Mouse (Mus musculus) hindbrain, postnatal 0 days (tissue): Measurements from ENCODE around the gene B9d2. TPM values are rescaled to one million over a fixed set of nuclear protein-coding genes. Genes with fewer than 3 reads are reported as not detected.

Experiments used
- ATAC-seq: fragments of 200-750 bp; cut with Nextera tagmentation; 2 replicates; pipeline ENCODE4 v1.8.0; 2017; ENCODE audit warnings: mild to moderate bottlenecking, moderate TSS enrichment, moderate library complexity
- DNase-seq: peaks from one replicate; pipeline ENCODE4 v3.0.0-alpha.2; 2015; ENCODE audit warnings: low spot score
- H3K27ac ChIP-seq: fragments of 300-500 bp; sonication (generic); 2 replicates; pipeline ENCODE4 v1.5.1; 2014; ENCODE audit warnings: mild to moderate bottlenecking
- H3K27me3 ChIP-seq: fragments of 300-500 bp; sonication (generic); 2 replicates; pipeline ENCODE4 v1.6.1; 2014; ENCODE audit warnings: low read length, mixed read lengths; ENCODE audit not compliant: insufficient read depth
- H3K36me3 ChIP-seq: fragments of 300-500 bp; sonication (generic); 2 replicates; pipeline ENCODE4 v1.6.1; 2014; ENCODE audit warnings: low read length, mixed read lengths; ENCODE audit not compliant: insufficient read depth
- H3K4me1 ChIP-seq: fragments of 300-500 bp; sonication (generic); 2 replicates; pipeline ENCODE4 v1.6.1; 2014; ENCODE audit warnings: antibody characterized with exemption, low read length, mixed read lengths; ENCODE audit not compliant: insufficient read depth
- H3K4me2 ChIP-seq: fragments of 300-500 bp; sonication (generic); 2 replicates; pipeline ENCODE4 v1.6.1; 2014; ENCODE audit warnings: low read depth, mild to moderate bottlenecking, low read length, moderate library complexity, mixed read lengths
- H3K4me3 ChIP-seq: fragments of 300-500 bp; sonication (generic); 2 replicates; pipeline ENCODE4 v1.5.1; 2014; ENCODE audit warnings: low read length
- H3K9ac ChIP-seq: fragments of 300-500 bp; sonication (generic); replicated peaks from 2 replicates; pipeline ENCODE4 v1.6.1; 2014; ENCODE audit warnings: mild to moderate bottlenecking, low read length, moderate library complexity, mixed read lengths
- H3K9me3 ChIP-seq: fragments of 300-500 bp; sonication (generic); 2 replicates; pipeline ENCODE4 v1.6.1; 2016; ENCODE audit warnings: low read length, mixed read lengths
- CTCF ChIP-seq: IDR thresholded peaks from 2 replicates; pipeline ENCODE4 v1.5.1; 2016; ENCODE audit warnings: antibody characterized with exemption, control low read depth, low read depth
- WGBS: fragments of 180-500 bp; shearing (Covaris S2); extraction: QIAGEN DNeasy Blood & Tissue Kit; methylation state at CpG from one replicate; pipeline ENCODE4 v1.1.7; 2014; 5-methylcytosine and 5-hydroxymethylcytosine counted together
- polyA plus RNA-seq: library from polyadenylated mRNA; unstranded; fragments of >200 nt; fragmentation: Nextera tagmentation; extraction: Ambion mirVana; gene quantifications from 2 replicates; pipeline ENCODE4 v1.2.1, GENCODE M21; 2015
- total RNA-seq: library from RNA; depleted of rRNA; stranded (reverse); fragments of >200 nt; gene quantifications from 2 replicates; pipeline ENCODE4 v1.2.3, GENCODE M21; 2014

B9d2 gene
- total and polyA plus RNA-seq, 2 experiments from 2014 or later: 51.3 to 55.6 TPM

DNA sequence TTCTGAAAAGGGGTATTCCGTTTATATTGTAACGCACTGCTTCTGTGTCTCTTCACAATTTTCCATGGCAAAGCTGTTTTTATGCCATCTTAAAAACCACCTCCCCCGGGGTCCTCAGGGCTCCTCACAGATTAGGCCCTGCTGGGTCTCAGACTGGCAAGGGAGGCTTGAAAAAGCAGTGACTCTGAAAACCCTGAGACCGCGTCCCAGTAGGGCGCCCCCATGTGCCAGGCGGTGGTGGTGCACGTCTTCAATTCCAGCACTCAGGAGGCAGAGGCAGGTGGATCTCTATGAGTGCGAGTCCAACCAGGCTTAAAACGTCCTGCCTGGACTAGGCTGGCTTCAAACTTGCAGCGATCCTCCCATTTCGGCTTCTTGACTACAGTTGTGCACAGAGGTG lies 20.2 kb downstream of the B9d2 start:
- Histone ChIP-seq H3K9ac (no peak overlapping the region), H3K27me3 (no peaks in the 10 kb centered on the region), H3K4me2 (no peak overlapping the region), H3K4me3 (no peak overlapping the region), H3K9me3 (no peaks in the 10 kb centered on the region), H3K27ac (no peak overlapping the region), H3K4me1 (0 out of 2 replicates have a peak, but pooled peaks cover 3% of the 10 kb centered on the region), H3K36me3 (no peaks in the 10 kb centered on the region)
- ATAC-seq (no peak), DNase-seq (no peak)
- 75% methylated on average over 12 of the region's 12 CpGs for WGBS
- 0 out of 2 replicates have a peak, but pooled peaks have one; percentile 14 for TF ChIP-seq CTCF

DNA sequence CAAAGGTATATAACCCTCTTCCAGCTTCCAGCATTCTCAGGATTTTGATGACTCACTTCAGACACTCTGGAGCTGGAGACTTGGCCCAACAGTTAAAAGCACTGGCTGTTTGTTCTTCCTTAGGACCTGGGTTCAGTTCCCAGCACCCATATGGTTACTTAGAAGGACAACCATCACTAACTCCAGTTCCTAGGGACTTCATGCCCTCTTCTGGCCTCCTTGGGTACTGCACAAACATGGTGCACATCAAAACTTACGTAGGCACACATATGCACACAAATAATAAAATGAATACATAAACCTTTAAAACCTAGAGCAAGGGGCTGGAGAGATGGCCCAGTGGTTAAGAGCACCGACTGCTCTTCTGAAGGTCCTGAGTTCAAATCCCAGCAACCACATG lies 21.8 kb downstream of the B9d2 start:
- H3K4me3 ChIP-seq: no peak overlapping the region
- no peaks in the 10 kb centered on the region for H3K9me3 ChIP-seq
- H3K4me1 ChIP-seq: 0 out of 2 replicates have a peak, but pooled peaks cover 3% of the 10 kb centered on the region
- H3K36me3 ChIP-seq: no peaks in the 10 kb centered on the region
- no peak overlapping the region for H3K9ac ChIP-seq
- WGBS: 98% methylated on average over 2 of the region's 2 CpGs
- ATAC-seq (no peak), DNase-seq (no peak)
- no peak overlapping the region for H3K27ac ChIP-seq
- H3K27me3 ChIP-seq: no peaks in the 10 kb centered on the region
- peak; percentile 17; the same call in 1 of the 2 replicates for TF ChIP-seq CTCF
- no peak overlapping the region for H3K4me2 ChIP-seq

DNA sequence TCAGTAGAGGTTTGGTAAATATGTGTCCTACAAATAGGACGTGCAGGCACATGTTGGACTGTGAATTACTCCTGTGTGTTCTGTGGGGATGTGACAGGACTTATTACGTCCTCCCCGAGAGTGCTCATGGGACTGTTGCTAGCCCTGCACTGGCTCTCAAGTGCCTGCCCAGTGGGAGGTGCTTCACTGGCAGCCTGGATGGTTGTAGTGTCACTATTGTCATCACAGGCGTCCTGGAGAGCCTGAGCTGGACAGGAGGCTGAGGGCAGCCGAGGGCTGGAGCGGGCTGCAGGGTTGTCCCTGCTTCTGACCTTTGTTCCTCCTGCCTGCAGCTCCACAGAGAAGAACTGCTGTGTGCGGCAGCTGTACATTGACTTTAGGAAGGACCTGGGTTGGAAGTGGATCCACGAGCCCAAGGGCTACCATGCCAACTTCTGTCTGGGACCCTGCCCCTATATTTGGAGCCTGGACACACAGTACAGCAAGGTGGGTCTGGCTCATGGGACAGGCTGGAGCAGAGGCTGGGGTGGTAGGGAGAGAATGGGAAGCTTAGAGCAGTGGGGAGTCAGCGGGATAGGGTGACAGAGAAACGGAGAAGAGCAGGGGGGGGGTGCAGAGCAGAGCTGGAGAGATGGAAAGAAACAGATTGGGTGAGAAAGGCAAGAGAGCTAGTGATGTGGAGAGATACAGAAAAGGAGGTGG lies 23.4 kb downstream of the B9d2 start:
- peak; percentile 30; the same call in 1 of the 2 replicates for ATAC-seq
- Histone ChIP-seq H3K36me3 (no peaks in the 10 kb centered on the region), H3K4me1 (0 out of 2 replicates have a peak, but pooled peaks cover 3% of the 10 kb centered on the region), H3K9ac (no peak overlapping the region), H3K27me3 (no peaks in the 10 kb centered on the region), H3K4me2 (peak overlapping the region; percentile 63; the same call in 1 of the 2 replicates), H3K4me3 (no peak overlapping the region), H3K27ac (no peak overlapping the region), H3K9me3 (no peaks in the 10 kb centered on the region)
- no peak for TF ChIP-seq CTCF
- 17% methylated on average over 10 of the region's 10 CpGs for WGBS
- no peak for DNase-seq

DNA sequence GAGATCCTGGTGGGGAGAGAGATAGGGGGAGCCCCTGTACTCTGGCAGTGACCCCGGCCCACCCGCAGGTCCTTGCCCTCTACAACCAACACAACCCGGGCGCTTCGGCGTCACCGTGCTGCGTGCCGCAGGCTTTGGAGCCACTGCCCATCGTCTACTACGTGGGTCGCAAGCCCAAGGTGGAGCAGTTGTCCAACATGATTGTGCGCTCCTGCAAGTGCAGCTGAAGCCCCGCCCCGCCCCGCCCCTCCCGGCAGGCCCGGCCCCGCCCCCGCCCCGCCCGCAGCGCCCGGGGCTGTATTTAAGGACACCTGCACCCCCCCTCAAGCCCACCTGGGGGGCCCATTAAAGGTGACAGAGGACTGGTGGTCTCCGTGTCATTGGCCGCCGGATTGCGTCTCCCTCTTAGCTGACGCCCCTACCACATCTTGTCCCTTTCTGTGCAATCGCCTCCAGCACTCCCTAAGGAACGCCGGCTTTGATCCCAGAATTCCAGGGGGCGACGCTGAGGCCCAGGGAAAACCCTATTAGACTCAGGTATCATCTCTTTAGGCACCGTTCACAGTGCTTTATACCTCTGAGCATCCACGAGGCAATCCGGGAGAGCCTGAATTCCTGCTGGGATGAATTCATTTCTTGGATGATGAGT lies 24.3 kb downstream of the B9d2 start:
- ATAC-seq (peak; percentile 48; the same call in 1 of the 2 replicates), DNase-seq (peak; percentile 25)
- peaks cover 4% of the 10 kb centered on the region; the same call in 1 of the 2 replicates for H3K4me1 ChIP-seq
- no peak overlapping the region for H3K27ac ChIP-seq
- peak overlapping the region; percentile 63 for H3K4me2 ChIP-seq
- no peaks in the 10 kb centered on the region for H3K27me3 ChIP-seq
- TF ChIP-seq CTCF: no peak
- WGBS: 7% methylated on average over 34 of the region's 37 CpGs
- H3K4me3 ChIP-seq: peak overlapping the region; percentile 29
- peak overlapping the region; percentile 18; the same call in 1 of the 2 replicates for H3K9ac ChIP-seq
- H3K36me3 ChIP-seq: no peaks in the 10 kb centered on the region
- no peaks in the 10 kb centered on the region for H3K9me3 ChIP-seq

DNA sequence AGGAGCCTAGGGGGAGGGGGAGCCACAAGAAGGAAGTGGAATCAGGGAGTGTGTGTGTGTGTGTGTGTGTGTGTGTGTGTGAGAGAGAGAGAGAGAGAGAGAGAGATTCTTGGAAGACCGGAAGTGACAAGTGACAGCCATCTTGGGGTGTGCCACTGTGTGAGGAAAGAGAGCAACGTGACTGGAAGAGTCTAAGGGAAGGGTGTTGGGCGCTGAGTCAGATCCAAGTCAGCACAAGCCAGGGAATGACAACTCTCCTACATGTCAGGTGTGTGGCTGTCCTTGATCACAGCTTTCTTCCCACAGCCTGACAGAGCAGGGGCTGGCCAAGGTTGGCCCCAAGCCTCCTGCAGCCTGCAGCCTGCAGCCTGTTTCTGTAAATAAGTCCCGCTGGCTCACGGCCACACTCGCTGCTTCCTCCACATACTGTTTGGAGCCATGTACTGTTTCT lies 25.2 kb downstream of the B9d2 start:
- Histone ChIP-seq H3K27me3 (no peaks in the 10 kb centered on the region), H3K4me1 (peaks cover 14% of the 10 kb centered on the region), H3K4me3 (no peak overlapping the region), H3K36me3 (no peaks in the 10 kb centered on the region), H3K9me3 (no peaks in the 10 kb centered on the region), H3K9ac (no peak overlapping the region), H3K27ac (no peak overlapping the region), H3K4me2 (no peak overlapping the region)
- ATAC-seq (no peak), DNase-seq (no peak)
- no peak for TF ChIP-seq CTCF
- 52% methylated on average over 6 of the region's 6 CpGs for WGBS

DNA sequence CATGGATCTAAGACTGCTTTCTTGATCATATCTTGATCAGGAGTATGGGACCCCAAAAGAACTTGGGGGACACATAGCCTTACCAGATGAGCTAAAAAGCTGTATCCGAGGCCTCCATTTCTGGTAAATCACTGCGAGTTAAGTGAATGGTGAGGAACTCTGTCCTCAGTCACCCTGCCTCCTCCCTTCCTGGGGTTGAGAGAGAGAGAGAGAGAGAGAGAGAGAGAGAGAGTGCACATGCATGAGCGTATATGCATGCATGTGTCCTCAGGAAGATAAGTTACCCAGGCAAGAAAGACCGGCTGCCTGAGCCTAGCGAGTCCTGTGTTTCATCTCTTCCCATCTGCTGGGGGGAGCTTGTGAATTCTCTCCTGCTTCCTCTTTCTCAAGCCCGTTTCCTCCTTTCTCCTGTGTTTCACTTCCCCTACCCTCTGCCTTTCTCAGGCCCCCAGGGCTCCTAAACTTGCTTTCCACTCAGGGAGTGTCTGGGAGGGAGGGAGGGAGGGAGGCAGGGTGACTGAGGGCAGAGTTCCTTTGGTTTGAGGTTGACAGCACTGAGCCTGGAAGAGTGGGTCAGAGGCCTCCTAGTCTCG lies 26.1 kb downstream of the B9d2 start:
- no peaks in the 10 kb centered on the region for H3K27me3 ChIP-seq
- WGBS: 53% methylated on average over 6 of the region's 7 CpGs
- no peaks in the 10 kb centered on the region for H3K36me3 ChIP-seq
- H3K9me3 ChIP-seq: no peaks in the 10 kb centered on the region
- peaks cover 19% of the 10 kb centered on the region for H3K4me1 ChIP-seq
- no peak overlapping the region for H3K4me2 ChIP-seq
- TF ChIP-seq CTCF: no peak
- no peak overlapping the region for H3K9ac ChIP-seq
- DNase-seq (no peak), ATAC-seq (no peak)
- H3K27ac ChIP-seq: no peak overlapping the region; the same call in 1 of the 2 replicates
- no peak overlapping the region for H3K4me3 ChIP-seq
